Mouse (Mus musculus) embryo, embryonic 11 days (tissue): ENCODE results near the gene Gm7980.
"Not testable (repeated sequence)": the region's sequence is repeated elsewhere in the genome, so short reads cannot be mapped to it uniquely, and the experiment has no call there.

ENCODE experiments used
- DNase-seq: peaks from one replicate; pipeline ENCODE4 v3.0.0-alpha.2; 2015

The Gm7980 gene

DNA sequence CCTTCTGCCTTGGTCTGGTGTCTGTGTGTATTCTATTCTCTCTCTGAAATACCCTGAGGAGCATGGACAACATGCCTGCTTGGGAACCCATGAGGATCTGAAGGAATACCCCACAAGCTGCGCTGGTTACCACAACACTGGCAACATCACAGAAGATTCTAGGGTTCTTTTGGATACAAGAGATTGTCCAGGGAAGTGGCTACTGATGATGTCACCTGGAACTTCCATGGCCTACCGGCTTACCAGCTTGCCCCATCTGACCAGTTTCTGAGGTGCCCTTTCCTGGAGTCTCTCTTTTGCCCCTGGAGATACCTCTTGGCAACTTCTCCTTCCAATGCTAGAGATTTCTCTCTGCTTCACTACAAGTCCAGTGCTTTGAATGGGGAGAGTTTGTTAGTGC lies at the start of gene Gm7980:
Gene Gm7980, minus strand, starts transcription at position 101 of the 400 bp plus-strand sequence.
- DNase-seq = not testable (repeated sequence)

GRCm38 (mm10) chr14:41943695-41944094 lies 36.6 kb upstream of the Gm7980 start, which contains the start of gene 1700024B05Rik:
Gene 1700024B05Rik, plus strand, starts transcription at chr14:41943995.
- DNase-seq = not testable (repeated sequence)

DNA sequence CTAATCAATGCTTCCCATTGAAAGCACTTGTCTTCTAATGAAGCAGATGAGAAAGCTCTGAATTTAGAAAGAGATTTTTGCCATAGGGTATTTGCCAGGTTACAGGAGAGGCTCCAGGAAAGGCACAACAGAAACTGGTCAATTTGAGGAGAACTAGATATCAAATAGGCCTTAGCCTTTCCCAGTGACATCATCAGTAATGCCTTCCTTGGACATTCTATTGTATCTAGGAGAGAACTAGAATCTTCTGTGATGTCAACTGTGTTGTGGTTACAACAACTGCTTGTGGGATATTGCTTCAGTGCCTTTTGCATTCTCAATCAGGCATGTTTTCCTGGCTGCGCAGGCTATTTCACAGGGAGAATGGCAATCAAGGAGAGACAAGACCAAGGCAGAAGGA lies 17.6 kb upstream of the Gm7980 start, which contains the start of gene 1700049E17Rik1:
Gene 1700049E17Rik1, plus strand, starts transcription at position 301 of the 400 bp plus-strand sequence.
- not testable (repeated sequence) for DNase-seq
